ENCODE assay signal across 11 mouse cellular contexts in the genomic region with DNA sequence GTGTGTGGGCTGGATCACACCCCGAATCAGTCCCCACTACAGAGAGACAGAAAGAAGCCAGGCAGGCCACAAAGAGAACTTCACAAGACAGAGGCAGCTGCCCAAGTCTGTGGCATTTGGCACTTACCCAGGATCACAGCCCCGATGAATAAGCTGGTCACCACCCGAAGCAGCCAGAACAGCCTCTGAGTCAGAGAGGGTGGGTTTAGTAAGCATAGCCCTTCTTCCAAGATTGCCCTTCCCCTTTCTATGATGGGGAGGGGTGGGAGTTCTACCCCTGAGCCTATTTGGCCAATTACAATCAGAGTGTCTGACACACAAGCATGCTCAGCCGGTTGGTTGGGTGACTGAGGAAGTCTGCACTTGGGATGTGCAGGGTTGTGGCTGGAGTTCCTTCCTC. TPM values are rescaled to one million over a fixed set of nuclear protein-coding genes. Genes with fewer than 3 reads are reported as not detected.
DNase-seq lines count a peak whose midpoint lies in the region; ATAC-seq and TF ChIP-seq lines count a peak whose summit lies in the region.
"Had no signal": no experiment of that assay in that cellular context is flagged by ENCODE, and none has a peak within 500 bp of the region (broad histone marks: within the 10 kb centered on the region; RNA-seq: fewer than 3 reads in every experiment).

No protein-coding gene starts in this region.

- peaks cover 47% of the 10 kb centered on the region for H3K27me3 ChIP-seq in hindbrain, embryonic 14.5 days (ENCODE audit: control insufficient read depth, insufficient read depth, low read length)
- H3K27me3 ChIP-seq in hindbrain, embryonic 12.5 days: peaks cover 75% of the 10 kb centered on the region
- H3K27me3 ChIP-seq in midbrain, postnatal 0 days (ENCODE audit: insufficient read depth, low read length): peaks cover 12% of the 10 kb centered on the region
- H3K27me3 ChIP-seq in midbrain, embryonic 10.5 days (ENCODE audit: low read depth, poor library complexity, severe bottlenecking): peaks cover 86% of the 10 kb centered on the region

- WGBS in hindbrain, embryonic 14.5 days: 46% methylated on average over 4 of the region's 4 CpGs
- WGBS in hindbrain, embryonic 12.5 days: 74% methylated on average over 4 of the region's 4 CpGs
- WGBS in midbrain, postnatal 0 days: 46% methylated on average over 4 of the region's 4 CpGs
- WGBS in midbrain, embryonic 10.5 days: 82% methylated on average over 4 of the region's 4 CpGs

- no peak overlapping the region for H3K9ac ChIP-seq in hindbrain, embryonic 14.5 days
- H3K9ac ChIP-seq in hindbrain, embryonic 12.5 days: no peak overlapping the region
- no peak overlapping the region for H3K9ac ChIP-seq in midbrain, postnatal 0 days (replicated peaks; ENCODE audit: low read length, poor library complexity, severe bottlenecking)
- H3K9ac ChIP-seq: liver, postnatal 0 days had no signal

- H3K36me3 ChIP-seq in hindbrain, embryonic 14.5 days (replicated peaks; ENCODE audit: control insufficient read depth, insufficient read depth): no peaks in the 10 kb centered on the region
- no peaks in the 10 kb centered on the region for H3K36me3 ChIP-seq in hindbrain, embryonic 12.5 days
- H3K36me3 ChIP-seq in midbrain, postnatal 0 days (ENCODE audit: insufficient read depth, low read length): no peaks in the 10 kb centered on the region
- no peaks in the 10 kb centered on the region for H3K36me3 ChIP-seq in midbrain, embryonic 10.5 days

- no peak overlapping the region for H3K27ac ChIP-seq in hindbrain, embryonic 14.5 days
- H3K27ac ChIP-seq in hindbrain, embryonic 12.5 days: no peak overlapping the region
- H3K27ac ChIP-seq in midbrain, postnatal 0 days (ENCODE audit: low read depth, low read length): no peak overlapping the region
- no peak overlapping the region for H3K27ac ChIP-seq in midbrain, embryonic 10.5 days (replicated peaks)

- H3K4me2 ChIP-seq in hindbrain, embryonic 14.5 days (replicated peaks): no peak overlapping the region
- no peak overlapping the region for H3K4me2 ChIP-seq in hindbrain, embryonic 12.5 days (replicated peaks)
- no peak overlapping the region for H3K4me2 ChIP-seq in midbrain, postnatal 0 days (ENCODE audit: low read depth, low read length, poor library complexity, severe bottlenecking)

- ATAC-seq in hindbrain, embryonic 14.5 days (ENCODE audit: low FRiP score): peak; percentile 32; the same call in 1 of the 2 replicates
- ATAC-seq in hindbrain, embryonic 12.5 days (ENCODE audit: low FRiP score): no peak
- no peak for ATAC-seq in midbrain, postnatal 0 days (ENCODE audit: low FRiP score)
- no peak for ATAC-seq in megakaryocyte-erythroid progenitor cell, adult 5-6 weeks (replicated peaks; ENCODE audit: low FRiP score, low TSS enrichment, poor library complexity, severe bottlenecking)
- ATAC-seq: liver, postnatal 0 days had no signal

- no peak for TF ChIP-seq CTCF in midbrain, postnatal 0 days (IDR thresholded peaks at IDR 0.05)

- H3K9me3 ChIP-seq in hindbrain, embryonic 14.5 days (ENCODE audit: control insufficient read depth, low read length): no peaks in the 10 kb centered on the region
- no peaks in the 10 kb centered on the region for H3K9me3 ChIP-seq in hindbrain, embryonic 12.5 days (replicated peaks)
- no peaks in the 10 kb centered on the region for H3K9me3 ChIP-seq in midbrain, postnatal 0 days (ENCODE audit: low read length)
- H3K9me3 ChIP-seq in midbrain, embryonic 10.5 days (replicated peaks): no peaks in the 10 kb centered on the region

- peaks cover 10% of the 10 kb centered on the region; the same call in 1 of the 2 replicates for H3K4me1 ChIP-seq in hindbrain, embryonic 14.5 days (replicated peaks; ENCODE audit: control insufficient read depth, insufficient read depth, low read length)
- H3K4me1 ChIP-seq in hindbrain, embryonic 12.5 days: peaks cover 12% of the 10 kb centered on the region
- peaks cover 2% of the 10 kb centered on the region; the same call in 1 of the 2 replicates for H3K4me1 ChIP-seq in midbrain, postnatal 0 days (ENCODE audit: insufficient read depth, low read length)
- H3K4me1 ChIP-seq in midbrain, embryonic 10.5 days: peaks cover 10% of the 10 kb centered on the region

- DNase-seq in hindbrain, embryonic 14.5 days (ENCODE audit: low spot score): no peak
- DNase-seq in midbrain, postnatal 0 days (ENCODE audit: low spot score): peak; percentile 78
- DNase-seq in midbrain, embryonic 10.5 days (ENCODE audit: low spot score): no peak
- peak; percentile 62 for DNase-seq in adipocyte (ENCODE audit: low spot score)
- peak; percentile 14 for DNase-seq in naive thymus-derived CD4-positive, alpha-beta T cell, adult 2 months (ENCODE audit: low read depth)
- DNase-seq in kidney, postnatal 25 days: no peak
- DNase-seq: gastrocnemius, postnatal 14 days; liver, postnatal 0 days; midbrain, embryonic 14.5 days had no signal

- no peak overlapping the region for H3K4me3 ChIP-seq in hindbrain, embryonic 14.5 days (replicated peaks; ENCODE audit: low read length)
- H3K4me3 ChIP-seq in hindbrain, embryonic 12.5 days: no peak overlapping the region
- no peak overlapping the region for H3K4me3 ChIP-seq in midbrain, postnatal 0 days (ENCODE audit: low read depth, low read length)
- H3K4me3 ChIP-seq in midbrain, embryonic 10.5 days: no peak overlapping the region

RNA-seq across cellular contexts. Expression of gene Duoxa1, which starts 7.3 kb away (rescaled TPM):
- polyA plus RNA-seq in hindbrain, embryonic 14.5 days (2014; fragmentation: Nextera tagmentation; extraction: Ambion mirVana): 0.16 and 0.31 TPM in 2 replicates
- polyA plus RNA-seq in hindbrain, embryonic 12.5 days (2016; fragmentation: Nextera tagmentation; extraction: Ambion mirVana): 0.32 TPM in 1 of 2 replicates, not detected in the other
- total RNA-seq in midbrain, postnatal 0 days (2014; rRNA removed): not detected in 2 replicates
- 0.41 and 0.44 TPM in 2 replicates for polyA plus RNA-seq in midbrain, postnatal 0 days (2015; fragmentation: Nextera tagmentation; extraction: Ambion mirVana)
- not detected in 2 replicates for polyA plus RNA-seq in midbrain, embryonic 10.5 days (2016; fragmentation: Nextera tagmentation; extraction: Ambion mirVana)
- total RNA-seq in megakaryocyte-erythroid progenitor cell, adult 5-6 weeks (2014; fragmentation: Nextera tagmentation): not detected in 2 replicates
- not detected in 2 replicates for total RNA-seq in megakaryocyte-erythroid progenitor cell, adult 5-6 weeks (2017)
- polyA plus RNA-seq: liver, postnatal 0 days had no signal

RNA-seq across cellular contexts. Expression of gene Duoxa2, which starts 7.5 kb away (rescaled TPM):
- 0.46 TPM in 1 of 2 replicates, not detected in the other for polyA plus RNA-seq in hindbrain, embryonic 14.5 days (2014; fragmentation: Nextera tagmentation; extraction: Ambion mirVana)
- polyA plus RNA-seq in hindbrain, embryonic 12.5 days (2016; fragmentation: Nextera tagmentation; extraction: Ambion mirVana): not detected in 2 replicates
- 0.49 and 0.61 TPM in 2 replicates for total RNA-seq in midbrain, postnatal 0 days (2014; rRNA removed)
- 0.43 and 0.82 TPM in 2 replicates for polyA plus RNA-seq in midbrain, postnatal 0 days (2015; fragmentation: Nextera tagmentation; extraction: Ambion mirVana)
- polyA plus RNA-seq in midbrain, embryonic 10.5 days (2016; fragmentation: Nextera tagmentation; extraction: Ambion mirVana): not detected in 2 replicates
- not detected in 2 replicates for total RNA-seq in megakaryocyte-erythroid progenitor cell, adult 5-6 weeks (2014; fragmentation: Nextera tagmentation)
- not detected in 2 replicates for total RNA-seq in megakaryocyte-erythroid progenitor cell, adult 5-6 weeks (2017)
- total RNA-seq: gastrocnemius, postnatal 14 days had no signal
- polyA plus RNA-seq: liver, postnatal 0 days; midbrain, embryonic 14.5 days had no signal

RNA-seq across cellular contexts. Expression of gene Duox2, which starts 7.9 kb away (rescaled TPM):
- polyA plus RNA-seq in hindbrain, embryonic 14.5 days (2014; fragmentation: Nextera tagmentation; extraction: Ambion mirVana): not detected in 2 replicates
- polyA plus RNA-seq in hindbrain, embryonic 12.5 days (2016; fragmentation: Nextera tagmentation; extraction: Ambion mirVana): not detected in 2 replicates
- total RNA-seq in midbrain, postnatal 0 days (2014; rRNA removed): 0.05 and 0.14 TPM in 2 replicates
- polyA plus RNA-seq in midbrain, postnatal 0 days (2015; fragmentation: Nextera tagmentation; extraction: Ambion mirVana): 0.09 and 0.17 TPM in 2 replicates
- not detected in 2 replicates for polyA plus RNA-seq in midbrain, embryonic 10.5 days (2016; fragmentation: Nextera tagmentation; extraction: Ambion mirVana)
- total RNA-seq in megakaryocyte-erythroid progenitor cell, adult 5-6 weeks (2014; fragmentation: Nextera tagmentation): not detected in 2 replicates
- not detected in 2 replicates for total RNA-seq in megakaryocyte-erythroid progenitor cell, adult 5-6 weeks (2017)

RNA-seq across cellular contexts. Expression of gene Duox1, which starts 9.3 kb away (rescaled TPM):
- 0.04 and 0.12 TPM in 2 replicates for polyA plus RNA-seq in hindbrain, embryonic 14.5 days (2014; fragmentation: Nextera tagmentation; extraction: Ambion mirVana)
- polyA plus RNA-seq in hindbrain, embryonic 12.5 days (2016; fragmentation: Nextera tagmentation; extraction: Ambion mirVana): 0.08 and 0.10 TPM in 2 replicates
- 0.24 and 0.33 TPM in 2 replicates for total RNA-seq in midbrain, postnatal 0 days (2014; rRNA removed)
- polyA plus RNA-seq in midbrain, postnatal 0 days (2015; fragmentation: Nextera tagmentation; extraction: Ambion mirVana): 0.11 and 0.16 TPM in 2 replicates
- 0.02 TPM in 2 replicates for polyA plus RNA-seq in midbrain, embryonic 10.5 days (2016; fragmentation: Nextera tagmentation; extraction: Ambion mirVana)
- not detected in 2 replicates for total RNA-seq in megakaryocyte-erythroid progenitor cell, adult 5-6 weeks (2014; fragmentation: Nextera tagmentation)
- total RNA-seq in megakaryocyte-erythroid progenitor cell, adult 5-6 weeks (2017): not detected in 2 replicates
- polyA plus RNA-seq: liver, postnatal 0 days had no signal

Comparison
In these comparisons a context has a peak if more than half of its experiments do, and no peak if none do; other contexts are left out.
1. DNase-seq: peak in midbrain, postnatal 0 days (single experiment), adipocyte (single experiment) and naive thymus-derived CD4-positive, alpha-beta T cell, adult 2 months (single experiment); none in hindbrain, embryonic 14.5 days (single experiment), midbrain, embryonic 10.5 days (single experiment) and kidney, postnatal 25 days (0 of 2).